Mouse (Mus musculus): ENCODE data around the gene Kdelc2.

DNA sequence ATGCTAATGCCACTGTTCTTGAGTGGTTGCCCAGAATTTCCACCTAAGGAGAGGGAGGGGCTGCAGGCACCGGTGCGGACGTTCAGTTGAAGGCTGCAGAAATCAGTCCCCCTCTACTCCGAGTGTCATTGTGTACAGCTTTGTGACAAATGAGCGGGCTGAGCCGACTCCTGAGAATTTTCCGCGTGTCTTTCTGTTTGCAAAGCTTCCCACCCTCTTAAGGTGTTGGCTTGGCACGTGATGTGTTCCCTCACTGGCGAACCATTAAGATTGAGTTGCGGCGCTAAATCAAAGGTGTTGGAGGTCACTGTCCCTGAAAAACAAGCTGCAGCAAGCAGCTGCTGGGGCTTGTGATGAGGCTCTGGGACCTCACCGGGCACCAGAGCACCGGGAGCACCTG lies 42.9 kb upstream of the Kdelc2 start:
- no peak for TF ChIP-seq CTCF (IDR thresholded peaks at IDR 0.05; ENCODE audit: borderline replicate concordance, control insufficient read depth, extremely low read depth, insufficient read depth, low read length, poor library complexity)
- TF ChIP-seq POLR2A (IDR thresholded peaks at IDR 0.05; ENCODE audit: control insufficient read depth, extremely low read depth, insufficient read depth, low read length, poor library complexity): no peak
